Mouse (Mus musculus): ENCODE results near the gene Kpna3. TPM values are rescaled to one million over a fixed set of nuclear protein-coding genes. Genes with fewer than 3 reads are reported as not detected.
A peak's percentile ranks its signal among the peaks of the same experiment; 100 is the strongest.
"Not testable (repeated sequence)": the region's sequence is repeated elsewhere in the genome, so short reads cannot be mapped to it uniquely, and the experiment has no call there.

The Kpna3 gene
- total RNA-seq, 2 experiments from 2014 or later, result 73.7 to 78.7 TPM

DNA sequence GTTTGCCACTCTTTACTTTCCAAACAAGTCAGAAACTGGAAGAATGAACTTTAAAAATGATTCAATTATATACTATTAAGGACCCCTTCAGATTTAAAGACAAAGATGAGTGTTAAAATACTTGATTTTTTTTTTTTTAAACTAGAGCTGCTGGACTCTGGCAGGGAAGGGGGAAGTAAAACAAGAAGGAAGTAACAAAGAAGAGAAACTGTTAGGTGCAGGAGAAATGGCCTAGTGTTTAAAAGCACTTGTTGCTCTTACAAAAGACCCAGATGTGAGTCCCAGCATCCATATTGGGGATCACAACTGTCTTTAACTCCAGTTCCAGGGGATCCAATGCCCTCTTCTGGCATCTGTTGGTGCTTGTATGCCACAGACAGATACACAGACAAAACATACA lies 33.9 kb downstream of the Kpna3 start:
- DNase-seq (ENCODE audit: low spot score in 2 of 2), result no peak

DNA sequence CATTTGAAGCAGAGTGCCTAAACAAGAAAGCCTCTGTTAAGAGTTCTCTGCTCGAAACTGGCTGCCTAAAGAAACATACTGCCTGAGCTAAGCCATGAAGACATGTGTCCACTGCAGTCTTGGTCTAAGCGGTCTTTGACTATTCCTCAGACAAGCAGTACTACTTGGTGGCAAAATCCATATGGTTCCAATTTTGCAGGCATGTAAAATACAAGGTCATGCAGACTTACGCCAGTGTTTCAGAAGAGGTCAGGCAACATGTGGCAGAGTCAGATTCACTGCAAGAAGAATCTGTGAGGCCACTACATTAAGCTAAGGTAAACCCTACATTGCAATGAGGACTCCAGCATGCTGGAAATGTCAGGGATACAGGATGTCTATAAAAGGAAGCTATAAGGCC lies 34.7 kb downstream of the Kpna3 start:
- no peak for DNase-seq (ENCODE audit: low spot score in 2 of 2)

DNA sequence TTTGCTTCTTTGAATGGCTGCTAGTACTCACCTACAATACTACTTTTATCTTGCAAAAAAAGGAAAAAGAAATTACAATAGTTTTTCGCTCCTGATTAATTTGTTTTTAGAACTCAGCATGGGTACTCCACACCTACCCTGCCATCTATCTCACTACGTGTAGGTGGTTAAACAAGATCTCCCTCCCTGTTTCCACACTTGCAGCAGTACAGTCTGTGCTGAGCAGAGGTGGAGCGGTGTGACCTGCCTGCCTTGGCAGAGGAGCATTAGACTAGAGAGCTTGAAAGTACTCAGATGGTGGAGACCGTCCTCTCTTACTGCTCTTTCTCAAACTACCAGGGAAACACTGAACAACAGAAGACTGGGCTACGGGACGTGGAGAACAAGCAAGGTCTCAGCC lies 44.9 kb downstream of the Kpna3 start:
- DNase-seq (ENCODE audit: low spot score in 2 of 2), result no peak

DNA sequence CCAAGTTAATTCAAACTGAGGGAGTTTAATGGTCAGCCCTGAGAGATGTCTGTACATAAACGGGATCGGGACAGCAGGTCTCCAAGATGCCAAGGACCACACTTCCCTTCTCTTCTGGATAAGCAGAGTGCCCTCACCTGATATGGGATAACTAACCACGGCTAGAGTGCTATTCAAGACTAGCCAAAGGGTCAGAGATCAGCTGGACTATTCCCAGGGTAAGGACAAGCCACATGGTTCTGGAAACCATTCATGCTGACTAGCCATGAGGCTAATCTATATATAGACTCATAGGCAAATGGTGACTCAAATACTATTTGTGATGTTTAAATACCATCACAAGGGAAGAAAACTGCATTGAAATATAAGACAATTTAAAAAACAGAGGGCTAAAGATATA lies 49.1 kb downstream of the Kpna3 start:
- no peak for DNase-seq (ENCODE audit: low spot score in 2 of 2)

DNA sequence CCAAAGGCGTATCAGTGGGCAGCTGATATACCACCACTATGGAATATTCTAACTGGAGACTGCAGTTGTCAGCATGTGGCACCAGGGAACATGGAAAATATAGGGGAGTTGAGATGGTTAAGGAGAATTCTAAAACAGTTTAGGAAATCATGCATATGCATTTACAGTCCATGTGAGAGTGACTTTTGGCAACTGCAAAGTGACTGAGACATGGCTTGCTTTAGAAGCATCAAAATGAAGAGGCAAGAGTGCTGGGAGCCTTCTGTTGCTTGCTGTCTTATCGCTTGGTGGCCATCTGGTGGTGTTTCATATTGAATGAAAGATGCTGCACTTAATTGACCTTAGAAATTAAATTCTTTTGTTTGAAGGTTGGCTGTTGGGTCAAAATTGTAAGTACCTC lies 72.4 kb downstream of the Kpna3 start:
- no peak for DNase-seq (ENCODE audit: low spot score in 2 of 2)

DNA sequence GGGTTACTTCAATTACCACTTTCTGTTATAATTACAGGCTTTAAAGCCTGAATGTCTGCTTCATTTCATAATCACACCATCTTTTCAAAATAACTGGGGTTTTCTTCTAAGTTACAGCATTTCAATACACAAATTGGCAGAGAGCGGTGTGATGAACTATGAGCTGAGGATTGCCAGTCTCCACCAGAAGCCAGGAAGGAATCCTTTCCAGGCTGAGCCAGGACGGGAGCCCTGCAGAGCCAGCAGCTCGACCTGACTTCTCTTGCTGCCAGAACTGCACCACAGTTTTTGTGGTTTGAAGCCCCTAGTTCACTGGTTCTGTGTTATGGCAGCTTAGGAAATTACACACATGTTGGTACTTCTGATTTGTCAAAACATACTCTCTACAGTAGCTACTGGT lies 75.0 kb downstream of the Kpna3 start:
- no peak for DNase-seq (ENCODE audit: low spot score in 2 of 2)

DNA sequence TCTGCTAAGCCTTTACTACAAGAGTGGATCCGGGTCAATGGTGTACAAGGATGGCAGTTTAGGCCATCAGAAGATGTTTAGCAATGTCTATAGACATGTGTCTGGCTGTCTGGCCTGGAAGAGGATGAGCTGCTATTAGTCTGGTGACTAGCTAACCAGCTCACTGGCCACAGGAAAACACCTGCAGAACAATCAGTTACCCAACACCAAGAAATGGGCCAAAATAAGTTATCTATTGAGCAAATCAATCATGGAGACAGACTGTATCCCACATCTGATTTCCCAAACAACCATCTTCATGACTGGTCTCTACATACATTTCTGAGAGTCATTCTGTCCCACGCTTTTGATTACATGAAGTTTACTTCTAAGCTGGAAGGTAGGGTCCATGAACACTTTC lies 75.9 kb downstream of the Kpna3 start:
- DNase-seq (ENCODE audit: low spot score in 2 of 2), result no peak

DNA sequence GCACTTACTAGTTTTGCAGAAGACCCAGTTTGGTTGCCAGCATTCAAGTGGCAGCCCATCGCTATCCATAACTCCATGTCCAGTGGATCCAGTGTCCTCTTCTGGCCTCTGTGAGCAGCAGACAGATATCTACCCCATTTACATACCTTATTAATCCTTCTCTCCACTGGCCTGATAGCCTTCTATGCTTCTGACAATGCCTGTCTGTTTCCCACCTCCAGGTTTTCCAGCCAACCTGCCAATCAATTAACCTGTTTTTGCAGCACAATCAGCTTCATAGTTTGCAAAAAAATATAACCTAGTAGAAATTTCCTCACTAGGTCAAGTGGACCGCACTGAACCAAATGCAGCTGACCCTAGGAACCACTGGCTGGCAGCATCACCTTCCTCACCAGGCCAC lies 77.4 kb downstream of the Kpna3 start:
- DNase-seq (ENCODE audit: low spot score in 2 of 2), result no peak

DNA sequence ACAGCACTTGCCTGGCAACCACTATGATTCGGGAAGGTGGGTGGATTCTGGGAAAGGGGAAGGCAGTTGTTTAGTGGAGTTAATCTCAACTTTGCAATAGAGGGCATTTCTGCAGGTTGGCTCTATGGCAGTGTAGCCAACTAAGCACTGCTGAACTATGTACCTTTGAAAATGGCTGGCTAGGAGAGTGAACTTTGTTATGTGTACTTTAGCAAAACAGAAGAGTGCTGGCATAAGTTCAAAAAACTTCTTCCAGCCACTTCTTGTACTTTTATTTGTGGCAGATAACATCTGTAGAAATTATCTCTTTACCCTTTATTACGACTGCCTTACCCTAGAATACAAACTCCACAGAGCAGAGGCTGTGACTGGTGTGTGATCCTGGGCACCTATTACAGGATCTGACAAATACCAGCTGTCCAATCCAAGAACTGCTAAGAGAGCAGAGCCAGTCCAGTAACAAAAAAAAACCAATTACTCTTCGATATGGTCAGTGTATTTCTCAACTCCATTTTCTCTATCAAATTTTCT lies 78.6 kb downstream of the Kpna3 start:
- DNase-seq (ENCODE audit: low spot score in 2 of 2), result no peak

DNA sequence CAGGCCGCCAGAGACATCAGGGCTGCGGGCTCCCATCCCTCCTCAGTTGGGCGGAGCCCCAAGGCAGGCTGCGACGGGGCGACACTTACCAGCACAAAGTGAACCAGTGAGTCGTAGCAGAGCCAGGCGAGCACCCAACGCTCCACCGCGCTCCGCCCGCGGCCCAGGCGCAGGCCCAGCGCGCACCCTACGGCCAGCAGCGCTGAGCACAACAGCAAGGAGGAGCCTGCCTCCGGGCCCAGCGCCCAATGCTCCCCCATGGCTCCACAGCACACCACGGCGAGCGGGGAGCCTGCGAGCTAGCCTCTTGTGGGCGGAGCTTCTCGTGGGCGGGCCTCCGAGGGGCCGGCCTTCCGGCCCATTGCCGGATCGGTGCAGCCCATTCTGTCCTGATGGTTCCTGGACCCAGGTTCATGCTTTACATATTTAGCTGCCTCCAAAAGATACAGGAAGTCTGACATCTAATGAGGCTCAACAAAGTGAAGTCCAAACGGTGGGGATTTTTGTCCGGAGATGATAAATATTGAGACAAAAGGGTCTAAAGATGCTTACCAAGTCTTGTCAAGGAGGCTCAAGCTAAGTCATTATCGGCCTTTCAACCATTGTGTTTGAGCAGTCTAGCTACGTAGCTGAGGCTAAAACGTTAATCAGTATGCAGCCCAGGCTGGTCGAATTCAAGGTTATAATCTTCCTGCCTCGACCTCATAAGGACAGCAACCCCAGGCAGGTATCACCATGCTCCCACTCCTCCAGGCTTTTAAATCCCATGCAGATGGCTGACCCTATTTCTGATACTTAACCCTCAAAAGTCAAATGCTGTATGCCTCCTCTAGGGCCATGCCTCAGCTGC lies 79.3 kb downstream of the Kpna3 start, which contains the start of gene Ebpl:
Ebpl (minus strand) TSS at position 309 of the 850 bp plus-strand sequence.
- DNase-seq (ENCODE audit: low spot score in 2 of 2), result peak; percentile 85 to 93

DNA sequence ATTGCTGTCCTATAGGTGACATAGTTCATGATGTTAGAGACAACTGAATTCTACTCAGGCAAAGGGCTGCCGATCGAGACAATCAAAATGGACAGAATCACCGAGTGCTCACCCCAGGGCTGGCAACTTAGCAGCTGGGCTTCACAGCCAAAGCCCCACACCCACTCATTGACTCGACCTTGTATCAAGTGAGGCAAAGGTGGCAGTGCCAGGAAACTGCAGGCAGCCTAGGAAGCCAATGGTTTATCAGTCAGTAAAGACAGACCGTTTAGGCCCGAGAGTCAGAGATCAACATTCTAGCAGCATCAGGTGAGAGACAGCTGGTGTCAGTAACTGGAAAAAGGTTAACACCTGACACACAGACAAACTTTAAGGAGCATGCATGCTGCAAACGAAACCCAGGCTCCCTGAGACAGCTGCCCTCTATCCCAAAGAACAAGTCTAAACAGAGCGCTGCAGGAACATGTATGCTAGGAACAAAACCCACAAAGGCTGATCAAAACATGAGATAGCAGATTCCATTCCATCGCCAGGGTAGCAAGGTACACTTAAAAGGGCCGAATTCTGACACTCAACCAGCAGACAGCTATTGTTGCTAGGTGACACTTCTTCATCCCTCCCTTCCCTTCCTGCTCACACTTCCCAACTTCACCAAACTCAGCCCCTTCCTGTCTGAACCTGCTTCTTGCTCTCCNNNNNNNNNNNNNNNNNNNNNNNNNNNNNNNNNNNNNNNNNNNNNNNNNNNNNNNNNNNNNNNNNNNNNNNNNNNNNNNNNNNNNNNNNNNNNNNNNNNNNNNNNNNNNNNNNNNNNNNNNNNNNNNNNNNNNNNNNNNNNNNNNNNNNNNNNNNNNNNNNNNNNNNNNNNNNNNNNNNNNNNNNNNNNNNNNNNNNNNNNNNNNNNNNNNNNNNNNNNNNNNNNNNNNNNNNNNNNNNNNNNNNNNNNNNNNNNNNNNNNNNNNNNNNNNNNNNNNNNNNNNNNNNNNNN lies 85.1 kb downstream of the Kpna3 start:
- no peak for DNase-seq (ENCODE audit: low spot score in 2 of 2)

DNA sequence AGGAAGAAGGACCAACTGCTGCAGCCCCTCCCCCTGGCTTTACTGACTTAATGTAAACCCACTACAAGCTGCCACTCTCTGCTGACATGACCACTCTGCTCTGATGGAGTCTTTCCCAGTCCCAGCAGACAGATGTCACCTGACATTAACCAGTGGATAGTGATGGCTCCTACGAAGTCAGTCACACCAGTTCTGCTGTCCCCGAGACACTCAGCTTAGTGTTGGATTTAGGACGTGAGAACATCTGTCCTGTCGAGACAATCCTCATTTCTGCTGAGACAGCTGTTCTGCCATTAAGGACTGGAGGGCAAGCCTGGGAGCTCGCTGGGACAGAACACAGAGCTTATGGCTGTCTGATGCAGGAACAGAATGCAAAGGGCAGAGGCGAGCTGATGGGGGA lies 88.9 kb downstream of the Kpna3 start:
- DNase-seq (ENCODE audit: low spot score in 2 of 2), result no peak

DNA sequence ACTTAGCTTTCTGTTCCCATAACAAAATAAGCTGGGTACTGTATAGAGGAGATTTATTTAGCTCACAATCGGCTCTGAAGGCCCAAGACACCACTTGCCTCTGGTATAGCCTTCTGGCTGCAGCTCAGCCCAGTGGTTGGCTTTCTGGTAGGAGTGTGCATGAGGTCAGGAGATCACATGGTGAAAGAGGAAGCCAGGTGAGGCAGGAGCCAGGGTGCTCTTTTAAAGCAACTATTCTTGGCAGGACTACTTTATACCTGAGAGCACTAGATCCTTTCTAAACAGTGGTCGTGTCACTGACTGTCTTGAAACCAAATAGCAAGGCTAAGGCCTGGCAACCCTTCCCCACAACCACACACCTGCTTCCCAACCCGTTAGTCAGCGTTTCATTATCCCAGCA lies 89.8 kb downstream of the Kpna3 start:
- DNase-seq (ENCODE audit: low spot score in 2 of 2), result no peak

DNA sequence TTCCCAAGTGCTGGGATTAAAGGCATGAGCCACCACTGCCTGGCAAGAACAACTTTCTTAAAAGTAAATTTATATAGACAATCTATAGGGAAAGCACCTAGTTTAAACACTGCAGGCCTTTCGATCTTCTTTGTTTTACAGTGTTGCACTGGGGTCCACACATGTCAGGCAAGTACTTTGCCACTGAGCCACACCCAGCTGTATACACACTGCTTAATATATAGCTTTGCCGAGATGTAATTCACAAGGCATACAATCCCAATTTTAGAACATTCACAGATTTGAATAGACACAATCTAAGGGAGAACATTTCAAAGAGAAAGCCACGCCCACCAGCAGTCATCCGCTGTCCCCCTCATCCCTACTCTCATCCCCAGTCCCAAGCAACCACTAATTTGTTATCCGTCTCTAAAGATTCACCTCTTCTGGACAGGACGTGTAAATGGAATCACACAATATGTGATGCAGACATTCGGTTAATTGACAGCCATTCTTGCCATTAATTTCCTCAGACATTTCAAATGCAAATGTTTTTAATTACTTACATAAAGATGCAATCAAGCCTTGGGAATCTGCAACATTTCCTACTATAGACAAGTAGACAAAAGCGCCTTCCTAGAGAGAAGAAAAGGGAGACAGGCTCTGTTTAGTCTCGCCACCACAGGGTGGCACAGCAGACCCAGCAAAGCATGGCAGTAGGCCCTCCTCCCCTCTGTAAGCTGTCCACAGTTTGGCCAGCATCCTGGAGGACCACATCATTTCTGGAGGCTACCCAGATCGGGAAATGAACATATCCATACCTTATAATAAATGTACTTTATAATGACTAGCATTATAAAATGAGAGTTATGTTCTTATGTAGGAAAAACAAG lies 92.6 kb downstream of the Kpna3 start:
- no peak for DNase-seq (ENCODE audit: low spot score in 2 of 2)

DNA sequence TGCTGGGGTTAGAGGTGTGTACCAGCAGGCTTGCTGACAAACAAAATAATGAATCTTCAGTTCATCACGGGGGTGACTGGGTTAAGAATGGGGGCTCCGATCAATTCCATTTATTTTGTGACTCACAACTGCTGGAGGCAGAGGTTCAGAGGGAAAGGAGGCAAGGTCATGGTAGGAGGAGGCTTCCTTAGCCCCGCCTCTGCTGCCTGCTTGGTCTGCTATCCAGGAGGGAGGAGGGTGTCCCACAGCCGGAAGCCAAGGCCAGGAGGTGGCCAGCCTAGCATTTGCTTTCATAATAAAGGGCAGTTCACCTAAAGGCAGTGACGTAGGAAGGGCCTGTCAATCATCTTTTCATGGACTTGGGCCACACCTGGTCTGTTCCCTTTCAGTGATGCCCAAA lies 95.1 kb downstream of the Kpna3 start:
- DNase-seq (ENCODE audit: low spot score in 2 of 2), result no peak

DNA sequence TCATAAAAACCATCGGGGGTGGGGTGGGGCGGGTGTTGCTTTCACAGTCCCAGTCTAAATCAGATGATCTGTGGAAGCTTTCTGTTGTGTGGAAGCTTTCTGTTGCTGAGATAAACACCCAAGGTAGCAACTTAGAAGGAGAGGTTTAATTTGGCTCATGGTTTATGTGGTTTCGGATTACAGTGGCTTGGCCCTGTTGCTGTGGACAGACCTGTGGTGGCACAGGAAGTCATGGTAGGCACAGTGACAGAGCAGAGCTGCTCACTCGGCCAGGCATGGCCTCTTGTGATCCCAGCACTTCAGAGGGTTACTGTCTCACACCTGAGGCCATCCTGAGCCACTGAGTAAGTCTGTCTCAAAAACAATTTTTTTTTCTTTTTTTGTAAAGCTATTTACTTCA lies 100.3 kb downstream of the Kpna3 start:
- no peak for DNase-seq (ENCODE audit: low spot score in 2 of 2)

DNA sequence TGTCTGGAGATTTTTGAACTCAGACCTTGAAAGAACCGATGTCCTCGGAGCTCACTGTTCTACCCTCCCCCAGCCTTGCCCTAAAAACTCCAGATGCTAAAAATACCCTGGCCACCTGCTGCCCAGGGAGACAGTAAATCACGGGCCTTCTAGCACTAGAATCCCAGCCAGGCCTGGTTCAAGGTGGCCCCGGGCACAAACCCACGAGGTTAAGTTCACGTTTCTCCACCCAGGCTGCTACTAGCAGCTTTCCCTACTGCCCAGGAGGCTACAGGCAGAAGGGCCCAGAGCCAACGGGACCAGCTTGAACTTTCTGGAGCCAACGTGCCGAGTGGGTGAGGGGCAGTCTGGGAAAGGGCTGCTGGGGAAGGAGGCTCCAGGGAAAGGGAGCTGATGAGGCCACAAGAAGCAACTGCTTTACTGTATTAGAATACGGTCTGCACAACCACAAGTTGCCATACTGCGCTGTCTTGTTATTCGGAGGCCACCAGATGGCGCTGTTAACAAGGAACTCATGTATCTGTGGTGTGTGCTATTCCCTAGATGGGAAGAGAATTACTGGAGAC lies 108.6 kb downstream of the Kpna3 start:
- DNase-seq (ENCODE audit: low spot score in 2 of 2), result peak; percentile 55 to 81

DNA sequence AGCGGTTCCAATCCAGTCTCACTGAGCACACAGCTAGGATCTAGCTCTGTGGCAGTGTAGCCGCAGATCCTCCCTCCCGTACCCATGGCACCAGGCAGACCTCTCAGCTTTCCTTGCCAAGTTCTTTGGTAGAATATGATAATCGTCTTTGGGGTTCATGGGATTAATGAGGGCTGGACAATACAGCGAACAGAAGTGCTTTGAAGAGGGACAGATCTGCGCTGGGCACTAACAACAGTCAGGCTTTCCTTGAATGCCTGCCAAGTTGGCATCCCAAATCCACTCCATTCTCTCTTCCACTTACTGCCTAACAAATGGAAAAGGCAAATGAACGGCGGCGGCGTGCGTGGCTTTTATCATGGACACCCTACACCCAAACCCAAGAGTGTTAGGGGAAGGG lies 109.1 kb downstream of the Kpna3 start:
- DNase-seq (ENCODE audit: low spot score in 2 of 2), result no peak

DNA sequence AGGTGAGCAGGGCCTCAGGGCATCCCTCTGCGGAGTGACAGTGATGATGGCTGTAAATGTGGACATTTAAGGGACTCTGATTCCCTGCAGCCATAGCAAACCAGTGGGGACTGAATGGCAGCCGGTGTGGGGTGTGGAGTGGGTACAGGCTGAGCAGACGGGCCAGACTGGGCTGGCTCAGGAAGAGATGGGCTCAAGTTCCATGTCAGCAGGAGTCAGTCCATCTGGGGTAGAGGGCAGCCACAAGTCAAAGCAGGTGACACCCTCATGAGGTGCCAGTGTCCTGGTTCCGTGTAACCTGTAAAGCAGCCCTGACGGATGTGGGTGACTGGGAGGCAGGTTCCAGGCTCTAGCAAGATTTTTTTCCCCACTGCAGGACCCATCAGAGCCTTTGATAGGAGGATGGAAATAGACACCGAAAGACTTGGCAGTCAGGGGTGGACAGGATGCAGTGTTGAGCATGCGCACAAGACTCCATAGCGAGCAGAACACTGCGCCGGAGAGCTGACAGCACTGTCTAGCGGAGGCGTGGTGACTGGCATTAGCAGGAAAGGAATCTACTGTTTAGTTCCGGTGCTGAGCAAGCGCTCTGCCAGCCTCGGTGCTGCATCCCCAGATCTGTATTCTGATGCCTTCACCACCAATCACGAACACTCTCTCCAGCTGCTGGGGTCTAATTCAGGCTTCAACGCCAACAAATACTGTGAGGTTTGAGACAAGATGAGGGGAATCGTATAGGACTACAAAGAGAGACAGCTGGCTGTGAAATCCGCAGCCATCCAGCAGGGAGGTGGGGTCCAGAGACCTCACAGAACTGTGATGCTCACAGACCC lies 111.8 kb downstream of the Kpna3 start:
- peak in 1 of 2 experiments; percentile 66 for DNase-seq (ENCODE audit: low spot score in 2 of 2)

DNA sequence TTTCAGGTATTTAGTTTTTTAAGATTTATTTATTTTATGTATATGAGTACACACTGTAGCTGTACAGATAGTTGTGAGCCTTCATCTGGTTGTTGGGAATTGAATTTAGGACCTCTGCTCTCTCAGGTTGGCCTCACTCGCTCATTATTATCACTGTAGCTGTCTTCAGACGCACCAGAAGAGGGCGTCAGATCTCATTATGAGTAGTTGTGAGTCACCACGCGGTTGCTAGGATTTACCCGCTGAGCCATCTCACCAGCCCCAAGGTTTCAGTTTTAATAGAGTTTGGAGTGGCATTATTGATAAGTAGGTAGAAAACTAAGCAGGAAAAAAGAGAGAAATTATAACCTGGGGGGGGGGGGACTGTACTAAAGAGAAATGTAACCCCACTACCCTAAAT lies 112.7 kb downstream of the Kpna3 start:
- DNase-seq (ENCODE audit: low spot score in 2 of 2), result not testable (repeated sequence)
